Mouse (Mus musculus): ENCODE data around the gene Ano1.

- no peak for TF ChIP-seq POLR2A (IDR thresholded peaks at IDR 0.05; ENCODE audit: extremely low read depth, insufficient read depth, low read length)
- no peak for TF ChIP-seq CTCF (IDR thresholded peaks at IDR 0.05; ENCODE audit: low read depth, low read length)
Observed at GRCm38 (mm10) chr7:144684467-144684866, 67.3 kb downstream of the Ano1 start.

All from liver, adult 2 months (tissue).